Mouse (Mus musculus) B cell, adult 2 months (primary cell): ENCODE measurements around the gene Epb41l3.

Source experiments
- DNase-seq, 2 experiments: peaks; one replicate each; pipeline ENCODE4 v3.0.0; 2022

Epb41l3 gene

GRCm38 (mm10) chr17:69075501-69076237 lies at the start of gene Epb41l3:
Gene Epb41l3 (plus strand): TSS chr17:69075683.
- DNase-seq, result no peak

GRCm38 (mm10) chr17:69038760-69039675 lies 36.5 kb upstream of the Epb41l3 start:
- DNase-seq, result no peak

- DNase-seq, result no peak
These were observed 34.0 kb upstream of the Epb41l3 start for GRCm38 (mm10) chr17:69041516-69041915.

GRCm38 (mm10) chr17:69048826-69049225 lies 26.7 kb upstream of the Epb41l3 start:
- no peak for DNase-seq

- DNase-seq, result no peak
These were observed 21.5 kb upstream of the Epb41l3 start for GRCm38 (mm10) chr17:69054029-69054428.

- DNase-seq, result no peak
These were observed 15.7 kb upstream of the Epb41l3 start for GRCm38 (mm10) chr17:69059760-69060159.

- no peak for DNase-seq
These were observed 15.1 kb upstream of the Epb41l3 start for GRCm38 (mm10) chr17:69060388-69060787.

GRCm38 (mm10) chr17:69061883-69062745 lies 13.4 kb upstream of the Epb41l3 start:
- DNase-seq, result no peak

GRCm38 (mm10) chr17:69067937-69068739 lies 7.3 kb upstream of the Epb41l3 start:
- no peak for DNase-seq

GRCm38 (mm10) chr17:69074095-69074494 lies 1.4 kb upstream of the Epb41l3 start:
- DNase-seq, result no peak

- no peak for DNase-seq
These were observed 749 bp downstream of the Epb41l3 start for GRCm38 (mm10) chr17:69076238-69076625.

- DNase-seq, result no peak
These were observed 1.5 kb downstream of the Epb41l3 start for GRCm38 (mm10) chr17:69076747-69077543.

- DNase-seq, result no peak
These were observed 2.0 kb downstream of the Epb41l3 start for GRCm38 (mm10) chr17:69077544-69077920.

- no peak for DNase-seq
These were observed 6.8 kb downstream of the Epb41l3 start for GRCm38 (mm10) chr17:69082316-69082715.

- no peak for DNase-seq
These were observed 16.1 kb downstream of the Epb41l3 start for GRCm38 (mm10) chr17:69091618-69092017.

GRCm38 (mm10) chr17:69097068-69097467 lies 21.6 kb downstream of the Epb41l3 start:
- no peak for DNase-seq

- no peak for DNase-seq
These were observed 22.5 kb downstream of the Epb41l3 start for GRCm38 (mm10) chr17:69097955-69098354.

- DNase-seq, result no peak
These were observed 27.8 kb downstream of the Epb41l3 start for GRCm38 (mm10) chr17:69103326-69103725.

- DNase-seq, result no peak
These were observed 29.7 kb downstream of the Epb41l3 start for GRCm38 (mm10) chr17:69105035-69105798.

- DNase-seq, result peak in 1 of 2 experiments; percentile 1
These were observed 30.4 kb downstream of the Epb41l3 start for GRCm38 (mm10) chr17:69105799-69106401.
